Mouse (Mus musculus): ENCODE data around the gene Litaf. TPM values are rescaled to one million over a fixed set of nuclear protein-coding genes. Genes with fewer than 3 reads are reported as not detected.

Litaf gene
- total and polyA plus RNA-seq, 2 experiments from 2014 or later = 20.5 to 22.4 TPM

- no peaks in the 10 kb centered on the region for H3K36me3 ChIP-seq (ENCODE audit: insufficient read depth, low read length)
- H3K27me3 ChIP-seq (ENCODE audit: insufficient read depth, low read length) = no peaks in the 10 kb centered on the region
- 84% methylated on average over 9 of the region's 9 CpGs for WGBS
- no peak overlapping the region for H3K9ac ChIP-seq (replicated peaks; ENCODE audit: low read length, poor library complexity, severe bottlenecking)
- H3K4me3 ChIP-seq (ENCODE audit: low read depth, low read length) = no peak overlapping the region
- no peak for DNase-seq (ENCODE audit: low spot score)
- H3K27ac ChIP-seq (ENCODE audit: low read depth, low read length) = no peak overlapping the region
- H3K4me2 ChIP-seq (ENCODE audit: low read depth, low read length, poor library complexity, severe bottlenecking) = no peak overlapping the region
- ATAC-seq (ENCODE audit: low FRiP score) = no peak
- no peaks in the 10 kb centered on the region for H3K9me3 ChIP-seq (ENCODE audit: low read length)
- no peaks in the 10 kb centered on the region for H3K4me1 ChIP-seq (ENCODE audit: insufficient read depth, low read length)
- TF ChIP-seq CTCF (IDR thresholded peaks at IDR 0.05) = no peak
These were observed 30.7 kb downstream of the Litaf start for GRCm38 (mm10) chr16:11035273-11035672.

- Histone ChIP-seq H3K9ac (replicated peaks; ENCODE audit: low read length, poor library complexity, severe bottlenecking) (no peak overlapping the region), H3K36me3 (ENCODE audit: insufficient read depth, low read length) (no peaks in the 10 kb centered on the region), H3K4me3 (ENCODE audit: low read depth, low read length) (no peak overlapping the region), H3K9me3 (ENCODE audit: low read length) (no peaks in the 10 kb centered on the region), H3K4me2 (ENCODE audit: low read depth, low read length, poor library complexity, severe bottlenecking) (no peak overlapping the region), H3K27ac (ENCODE audit: low read depth, low read length) (no peak overlapping the region), H3K4me1 (ENCODE audit: insufficient read depth, low read length) (no peaks in the 10 kb centered on the region), H3K27me3 (ENCODE audit: insufficient read depth, low read length) (no peaks in the 10 kb centered on the region)
- DNase-seq (ENCODE audit: low spot score) (peak; percentile 83), ATAC-seq (ENCODE audit: low FRiP score) (no peak)
- 7% methylated on average over 4 of the region's 4 CpGs for WGBS
- TF ChIP-seq CTCF (IDR thresholded peaks at IDR 0.05) = peak; percentile 93
These were observed 31.7 kb downstream of the Litaf start for GRCm38 (mm10) chr16:11034193-11034803.

- no peaks in the 10 kb centered on the region for H3K36me3 ChIP-seq (ENCODE audit: insufficient read depth, low read length)
- no peaks in the 10 kb centered on the region for H3K4me1 ChIP-seq (ENCODE audit: insufficient read depth, low read length)
- no peaks in the 10 kb centered on the region for H3K27me3 ChIP-seq (ENCODE audit: insufficient read depth, low read length)
- DNase-seq (ENCODE audit: low spot score) = no peak
- no peaks in the 10 kb centered on the region for H3K9me3 ChIP-seq (ENCODE audit: low read length)
- H3K9ac ChIP-seq (replicated peaks; ENCODE audit: low read length, poor library complexity, severe bottlenecking) = no peak overlapping the region
- H3K27ac ChIP-seq (ENCODE audit: low read depth, low read length) = no peak overlapping the region
- 51% methylated on average over 3 of the region's 3 CpGs for WGBS
- no peak overlapping the region for H3K4me2 ChIP-seq (ENCODE audit: low read depth, low read length, poor library complexity, severe bottlenecking)
- peak; percentile 38 for TF ChIP-seq CTCF (IDR thresholded peaks at IDR 0.05)
- H3K4me3 ChIP-seq (ENCODE audit: low read depth, low read length) = no peak overlapping the region
- no peak for ATAC-seq (ENCODE audit: low FRiP score)
These were observed 34.6 kb downstream of the Litaf start for GRCm38 (mm10) chr16:11031320-11031719.

GRCm38 (mm10) chr16:11030844-11031243, 35.1 kb downstream of the Litaf start:
- no peak for TF ChIP-seq CTCF (IDR thresholded peaks at IDR 0.05)
- H3K4me3 ChIP-seq (ENCODE audit: low read depth, low read length) = no peak overlapping the region
- H3K27ac ChIP-seq (ENCODE audit: low read depth, low read length) = no peak overlapping the region
- H3K4me2 ChIP-seq (ENCODE audit: low read depth, low read length, poor library complexity, severe bottlenecking) = no peak overlapping the region
- H3K9ac ChIP-seq (replicated peaks; ENCODE audit: low read length, poor library complexity, severe bottlenecking) = no peak overlapping the region
- no peaks in the 10 kb centered on the region for H3K36me3 ChIP-seq (ENCODE audit: insufficient read depth, low read length)
- H3K9me3 ChIP-seq (ENCODE audit: low read length) = no peaks in the 10 kb centered on the region
- DNase-seq (ENCODE audit: low spot score) = no peak
- no peak for ATAC-seq (ENCODE audit: low FRiP score)
- H3K4me1 ChIP-seq (ENCODE audit: insufficient read depth, low read length) = no peaks in the 10 kb centered on the region
- WGBS = 89% methylated on average over 4 of the region's 4 CpGs
- H3K27me3 ChIP-seq (ENCODE audit: insufficient read depth, low read length) = no peaks in the 10 kb centered on the region

- Histone ChIP-seq H3K9me3 (ENCODE audit: low read length) (no peaks in the 10 kb centered on the region), H3K4me1 (ENCODE audit: insufficient read depth, low read length) (no peaks in the 10 kb centered on the region), H3K4me2 (ENCODE audit: low read depth, low read length, poor library complexity, severe bottlenecking) (no peak overlapping the region), H3K27ac (ENCODE audit: low read depth, low read length) (no peak overlapping the region), H3K9ac (replicated peaks; ENCODE audit: low read length, poor library complexity, severe bottlenecking) (no peak overlapping the region), H3K36me3 (ENCODE audit: insufficient read depth, low read length) (no peaks in the 10 kb centered on the region), H3K4me3 (ENCODE audit: low read depth, low read length) (no peak overlapping the region), H3K27me3 (ENCODE audit: insufficient read depth, low read length) (no peaks in the 10 kb centered on the region)
- ATAC-seq (ENCODE audit: low FRiP score) (no peak), DNase-seq (ENCODE audit: low spot score) (no peak)
- WGBS = 79% methylated on average over 7 of the region's 7 CpGs
- no peak for TF ChIP-seq CTCF (IDR thresholded peaks at IDR 0.05)
These were observed 37.8 kb downstream of the Litaf start for GRCm38 (mm10) chr16:11028206-11028605.

- Histone ChIP-seq H3K4me2 (ENCODE audit: low read depth, low read length, poor library complexity, severe bottlenecking) (no peak overlapping the region), H3K9me3 (ENCODE audit: low read length) (no peaks in the 10 kb centered on the region), H3K36me3 (ENCODE audit: insufficient read depth, low read length) (no peaks in the 10 kb centered on the region), H3K27me3 (ENCODE audit: insufficient read depth, low read length) (no peaks in the 10 kb centered on the region), H3K27ac (ENCODE audit: low read depth, low read length) (no peak overlapping the region), H3K9ac (replicated peaks; ENCODE audit: low read length, poor library complexity, severe bottlenecking) (no peak overlapping the region), H3K4me3 (ENCODE audit: low read depth, low read length) (no peak overlapping the region), H3K4me1 (ENCODE audit: insufficient read depth, low read length) (no peaks in the 10 kb centered on the region)
- DNase-seq (ENCODE audit: low spot score) (no peak), ATAC-seq (ENCODE audit: low FRiP score) (no peak)
- 62% methylated on average over 3 of the region's 3 CpGs for whole genome bisulfite sequencing
- TF ChIP-seq CTCF (IDR thresholded peaks at IDR 0.05) = no peak
These were observed 41.1 kb downstream of the Litaf start for GRCm38 (mm10) chr16:11024841-11025240.
